ENCODE assay signal across 16 mouse cellular contexts in the genomic region with DNA sequence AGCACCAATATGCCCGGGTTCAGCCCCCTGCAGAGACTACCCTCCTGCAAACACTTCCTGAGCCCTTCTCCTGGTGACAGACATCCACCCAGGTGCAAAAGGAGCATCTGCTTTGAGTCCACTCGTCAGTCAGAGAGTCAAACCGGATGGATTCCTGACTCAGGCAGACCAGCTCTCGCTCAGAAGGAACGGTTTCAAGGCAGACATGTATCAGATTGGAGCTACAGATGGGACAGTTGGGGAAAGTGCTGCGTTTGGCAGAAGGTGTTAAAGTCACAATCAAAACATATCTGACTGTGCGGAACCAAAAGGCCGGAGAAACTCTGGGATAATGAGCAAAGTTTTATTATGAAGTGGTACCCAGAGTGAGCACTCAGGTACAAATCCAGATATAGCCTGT. TPM values are rescaled to one million over a fixed set of nuclear protein-coding genes. Genes with fewer than 3 reads are reported as not detected.
DNase-seq lines count a peak whose midpoint lies in the region; ATAC-seq lines count a peak whose summit lies in the region.
"Had no signal": no experiment of that assay in that cellular context is flagged by ENCODE, and none has a peak within 500 bp of the region (broad histone marks: within the 10 kb centered on the region; RNA-seq: fewer than 3 reads in every experiment).

No protein-coding gene starts in this region.

- H3K27ac ChIP-seq in heart, embryonic 15.5 days: no peak overlapping the region
- H3K27ac ChIP-seq in embryonic facial prominence, embryonic 11.5 days (replicated peaks; ENCODE audit: low read depth, low read length): no peak overlapping the region
- H3K27ac ChIP-seq in limb, embryonic 11.5 days (replicated peaks; ENCODE audit: low read depth, low read length): peak overlapping the region; percentile 9
- H3K27ac ChIP-seq: gastrocnemius, adult 2 months; liver, embryonic 15.5 days; midbrain, embryonic 10.5 days had no signal

- H3K9me3 ChIP-seq in heart, embryonic 15.5 days (replicated peaks): no peaks in the 10 kb centered on the region
- H3K9me3 ChIP-seq in embryonic facial prominence, embryonic 11.5 days (replicated peaks; ENCODE audit: control insufficient read depth, low read length): no peaks in the 10 kb centered on the region
- no peaks in the 10 kb centered on the region for H3K9me3 ChIP-seq in limb, embryonic 11.5 days (ENCODE audit: control insufficient read depth, low read length)
- H3K9me3 ChIP-seq: liver, embryonic 15.5 days; midbrain, embryonic 10.5 days had no signal

- no peak for DNase-seq in heart, postnatal 25 days (ENCODE audit: low spot score)
- DNase-seq in embryonic facial prominence, embryonic 11.5 days (ENCODE audit: low spot score): no peak
- DNase-seq in layer of hippocampus, adult 11-12 months (ENCODE audit: low spot score): peak; percentile 52
- DNase-seq in limb, embryonic 11.5 days (ENCODE audit: low spot score): no peak
- no peak for DNase-seq in natural killer cell, adult 2 months (ENCODE audit: low spot score in 2 of 2)
- no peak for DNase-seq in spleen, postnatal 10 days (ENCODE audit: low spot score in 2 of 2)
- DNase-seq in cerebellum, adult 18-20 months: no peak
- DNase-seq: cerebellum, adult 11-12 months; gastrocnemius, adult 2 months; heart, adult 18-20 months; kidney, adult 9 months; thymus, adult 18-20 months had no signal

- H3K27me3 ChIP-seq in heart, embryonic 15.5 days: no peaks in the 10 kb centered on the region
- H3K27me3 ChIP-seq in embryonic facial prominence, embryonic 11.5 days (ENCODE audit: control insufficient read depth, insufficient read depth, low read length): no peaks in the 10 kb centered on the region
- H3K27me3 ChIP-seq in limb, embryonic 11.5 days (ENCODE audit: control insufficient read depth, insufficient read depth, low read length): no peaks in the 10 kb centered on the region
- H3K27me3 ChIP-seq: liver, embryonic 15.5 days had no signal

- WGBS in heart, embryonic 15.5 days: 68% methylated on average over 8 of the region's 8 CpGs
- WGBS in embryonic facial prominence, embryonic 11.5 days: 75% methylated on average over 8 of the region's 8 CpGs
- 72% methylated on average over 8 of the region's 8 CpGs for WGBS in limb, embryonic 11.5 days

- no peak for ATAC-seq in heart, embryonic 15.5 days (replicated peaks; ENCODE audit: insufficient number of reproducible peaks, insufficient read depth, low FRiP score, low read depth)
- ATAC-seq in embryonic facial prominence, embryonic 11.5 days (replicated peaks; ENCODE audit: insufficient number of reproducible peaks, low FRiP score, low TSS enrichment, low read depth): no peak
- ATAC-seq in limb, embryonic 11.5 days (ENCODE audit: insufficient number of reproducible peaks, low FRiP score, low TSS enrichment, low read depth): no peak

- peaks cover 10% of the 10 kb centered on the region; the same call in 1 of the 2 replicates for H3K36me3 ChIP-seq in heart, embryonic 15.5 days
- no peaks in the 10 kb centered on the region for H3K36me3 ChIP-seq in embryonic facial prominence, embryonic 11.5 days (replicated peaks; ENCODE audit: control insufficient read depth, insufficient read depth, low read depth, low read length)
- no peaks in the 10 kb centered on the region for H3K36me3 ChIP-seq in limb, embryonic 11.5 days (ENCODE audit: control insufficient read depth, insufficient read depth, low read length)

- peaks cover 14% of the 10 kb centered on the region for H3K4me1 ChIP-seq in heart, embryonic 15.5 days (replicated peaks)
- peaks cover 8% of the 10 kb centered on the region for H3K4me1 ChIP-seq in embryonic facial prominence, embryonic 11.5 days (ENCODE audit: control insufficient read depth, insufficient read depth, low read length)
- peaks cover 12% of the 10 kb centered on the region for H3K4me1 ChIP-seq in limb, embryonic 11.5 days (ENCODE audit: control insufficient read depth, insufficient read depth, low read length)

- H3K4me3 ChIP-seq in heart, embryonic 15.5 days: no peak overlapping the region
- no peak overlapping the region for H3K4me3 ChIP-seq in embryonic facial prominence, embryonic 11.5 days (ENCODE audit: low read depth, low read length)
- no peak overlapping the region for H3K4me3 ChIP-seq in limb, embryonic 11.5 days (ENCODE audit: low read depth, low read length)
- H3K4me3 ChIP-seq: liver, embryonic 15.5 days; midbrain, embryonic 10.5 days; myocyte had no signal

- intact Hi-C loops in heart, postnatal 25 days (cut with DNase I): no loop called here

- H3K9ac ChIP-seq in heart, embryonic 15.5 days: 0 out of 2 replicates have a peak overlapping the region, but pooled peaks have one; percentile 12
- peak overlapping the region; percentile 28; the same call in 1 of the 2 replicates for H3K9ac ChIP-seq in embryonic facial prominence, embryonic 11.5 days (replicated peaks; ENCODE audit: low read length)
- no peak overlapping the region for H3K9ac ChIP-seq in limb, embryonic 11.5 days (ENCODE audit: low read length)
- H3K9ac ChIP-seq: liver, embryonic 15.5 days had no signal

- no peak overlapping the region for H3K4me2 ChIP-seq in heart, embryonic 15.5 days
- H3K4me2 ChIP-seq in embryonic facial prominence, embryonic 11.5 days (ENCODE audit: low read depth, low read length): no peak overlapping the region
- H3K4me2 ChIP-seq in limb, embryonic 11.5 days (ENCODE audit: low read depth, severe bottlenecking): no peak overlapping the region
- H3K4me2 ChIP-seq: liver, embryonic 15.5 days had no signal

RNA-seq across cellular contexts. Expression of a gene that starts 29.1 kb away (rescaled TPM):
- 12.4 and 16.5 TPM in 2 replicates for polyA plus RNA-seq in heart, embryonic 15.5 days (2015; fragmentation: Nextera tagmentation; extraction: Ambion mirVana)
- 1 to 10 TPM; 5.8 to 6.4 TPM for total RNA-seq in heart, postnatal 25 days (2021)
- 21.7 and 22.0 TPM in 2 replicates for polyA plus RNA-seq in embryonic facial prominence, embryonic 11.5 days (2014; fragmentation: Nextera tagmentation; extraction: Ambion mirVana)
- 21.7 and 23.6 TPM in 2 replicates for polyA plus RNA-seq in limb, embryonic 11.5 days (2014; fragmentation: Nextera tagmentation; extraction: Ambion mirVana)

RNA-seq across cellular contexts. Expression of a gene that starts 39.0 kb away (rescaled TPM):
- 18.2 and 24.5 TPM in 2 replicates for polyA plus RNA-seq in heart, embryonic 15.5 days (2015; fragmentation: Nextera tagmentation; extraction: Ambion mirVana)
- 10 to 100 TPM; 31.6 to 33.1 TPM for total RNA-seq in heart, postnatal 25 days (2021)
- 17.8 and 22.8 TPM in 2 replicates for polyA plus RNA-seq in embryonic facial prominence, embryonic 11.5 days (2014; fragmentation: Nextera tagmentation; extraction: Ambion mirVana)
- 22.9 and 25.4 TPM in 2 replicates for polyA plus RNA-seq in limb, embryonic 11.5 days (2014; fragmentation: Nextera tagmentation; extraction: Ambion mirVana)
